Mouse (Mus musculus): ENCODE data around the gene Ush2a. TPM values are rescaled to one million over a fixed set of nuclear protein-coding genes. Genes with fewer than 3 reads are reported as not detected.
A peak's percentile ranks its signal among the peaks of the same experiment; 100 is the strongest.

Gene Ush2a
- polyA plus RNA-seq, 1 experiment from 2014 or later, result not detected

- no peaks in the 10 kb centered on the region for H3K36me3 ChIP-seq (replicated peaks; ENCODE audit: insufficient read depth, low read length)
- no peaks in the 10 kb centered on the region for H3K27me3 ChIP-seq (ENCODE audit: insufficient read depth, low read length)
- H3K9ac ChIP-seq (replicated peaks), result no peak overlapping the region
- no peak overlapping the region for H3K4me3 ChIP-seq (ENCODE audit: low read depth, low read length)
- DNase-seq (no peak), ATAC-seq (no peak)
- H3K4me2 ChIP-seq (ENCODE audit: low read depth, low read length), result no peak overlapping the region
- H3K9me3 ChIP-seq (ENCODE audit: low read length), result no peaks in the 10 kb centered on the region
- H3K4me1 ChIP-seq (ENCODE audit: insufficient read depth), result no peaks in the 10 kb centered on the region
- H3K27ac ChIP-seq (ENCODE audit: low read depth), result no peak overlapping the region
- 78% methylated on average over 9 of the region's 9 CpGs for WGBS (ENCODE audit: insufficient replicate concordance)
- TF ChIP-seq CTCF (IDR thresholded peaks at IDR 0.05; ENCODE audit: low read depth), result no peak
- no peak for TF ChIP-seq EP300 (IDR thresholded peaks at IDR 0.05; ENCODE audit: low read depth)
Observed at GRCm38 (mm10) chr1:188810631-188811030, 548.8 kb downstream of the Ush2a start.

GRCm38 (mm10) chr1:188815072-188815471 is 553.2 kb downstream of the Ush2a start:
- H3K27me3 ChIP-seq (ENCODE audit: insufficient read depth, low read length), result no peaks in the 10 kb centered on the region
- no peak for DNase-seq

GRCm38 (mm10) chr1:188824195-188824594 is 562.4 kb downstream of the Ush2a start:
- H3K4me3 ChIP-seq (ENCODE audit: low read depth, low read length), result no peak overlapping the region
- H3K27ac ChIP-seq (ENCODE audit: low read depth), result no peak overlapping the region
- no peak overlapping the region for H3K9ac ChIP-seq (replicated peaks)
- TF ChIP-seq EP300 (IDR thresholded peaks at IDR 0.05; ENCODE audit: low read depth) (no peak), CTCF (IDR thresholded peaks at IDR 0.05; ENCODE audit: low read depth) (no peak)
- H3K4me1 ChIP-seq (ENCODE audit: insufficient read depth), result no peaks in the 10 kb centered on the region
- H3K27me3 ChIP-seq (ENCODE audit: insufficient read depth, low read length), result no peaks in the 10 kb centered on the region
- no peak for ATAC-seq
- WGBS (ENCODE audit: insufficient replicate concordance), result 59% methylated on average over 2 of the region's 2 CpGs
- no peak overlapping the region for H3K4me2 ChIP-seq (ENCODE audit: low read depth, low read length)
- DNase-seq, result no peak
- no peaks in the 10 kb centered on the region for H3K9me3 ChIP-seq (ENCODE audit: low read length)
- no peaks in the 10 kb centered on the region for H3K36me3 ChIP-seq (replicated peaks; ENCODE audit: insufficient read depth, low read length)

More at GRCm38 (mm10) chr1:188815072-188815471, 553.2 kb downstream of the Ush2a start:
- WGBS (ENCODE audit: insufficient replicate concordance), result 69% methylated on average over 7 of the region's 7 CpGs
- TF ChIP-seq EP300 (IDR thresholded peaks at IDR 0.05; ENCODE audit: low read depth) (no peak), CTCF (IDR thresholded peaks at IDR 0.05; ENCODE audit: low read depth) (no peak)
- Histone ChIP-seq H3K4me3 (ENCODE audit: low read depth, low read length) (no peak overlapping the region), H3K9ac (replicated peaks) (no peak overlapping the region), H3K27ac (ENCODE audit: low read depth) (no peak overlapping the region), H3K4me2 (ENCODE audit: low read depth, low read length) (no peak overlapping the region), H3K36me3 (replicated peaks; ENCODE audit: insufficient read depth, low read length) (no peaks in the 10 kb centered on the region), H3K9me3 (ENCODE audit: low read length) (no peaks in the 10 kb centered on the region), H3K4me1 (ENCODE audit: insufficient read depth) (no peaks in the 10 kb centered on the region)
- no peak for ATAC-seq

GRCm38 (mm10) chr1:188824878-188825532 is 563.2 kb downstream of the Ush2a start:
- Histone ChIP-seq H3K4me3 (ENCODE audit: low read depth, low read length) (no peak overlapping the region), H3K9me3 (ENCODE audit: low read length) (no peaks in the 10 kb centered on the region), H3K27ac (ENCODE audit: low read depth) (no peak overlapping the region), H3K27me3 (ENCODE audit: insufficient read depth, low read length) (no peaks in the 10 kb centered on the region), H3K4me2 (ENCODE audit: low read depth, low read length) (no peak overlapping the region), H3K4me1 (ENCODE audit: insufficient read depth) (no peaks in the 10 kb centered on the region), H3K36me3 (replicated peaks; ENCODE audit: insufficient read depth, low read length) (no peaks in the 10 kb centered on the region), H3K9ac (replicated peaks) (no peak overlapping the region)
- ATAC-seq, result no peak
- no peak for DNase-seq
- TF ChIP-seq EP300 (IDR thresholded peaks at IDR 0.05; ENCODE audit: low read depth), result no peak
- no peak for TF ChIP-seq CTCF (IDR thresholded peaks at IDR 0.05; ENCODE audit: low read depth)
- WGBS (ENCODE audit: insufficient replicate concordance), result 43% methylated on average over 8 of the region's 8 CpGs

- Histone ChIP-seq H3K4me1 (ENCODE audit: insufficient read depth) (no peaks in the 10 kb centered on the region), H3K36me3 (replicated peaks; ENCODE audit: insufficient read depth, low read length) (no peaks in the 10 kb centered on the region), H3K27ac (ENCODE audit: low read depth) (no peak overlapping the region), H3K9me3 (ENCODE audit: low read length) (no peaks in the 10 kb centered on the region), H3K9ac (replicated peaks) (no peak overlapping the region), H3K27me3 (ENCODE audit: insufficient read depth, low read length) (no peaks in the 10 kb centered on the region), H3K4me3 (ENCODE audit: low read depth, low read length) (no peak overlapping the region), H3K4me2 (ENCODE audit: low read depth, low read length) (no peak overlapping the region)
- ATAC-seq (peak; percentile 35; the same call in 1 of the 2 replicates), DNase-seq (no peak)
- TF ChIP-seq EP300 (IDR thresholded peaks at IDR 0.05; ENCODE audit: low read depth), result 0 out of 2 replicates have a peak, but pooled peaks have one; percentile 17
- TF ChIP-seq CTCF (IDR thresholded peaks at IDR 0.05; ENCODE audit: low read depth), result no peak
- WGBS (ENCODE audit: insufficient replicate concordance), result 47% methylated on average over 11 of the region's 11 CpGs
Observed at GRCm38 (mm10) chr1:188830527-188831407, 568.9 kb downstream of the Ush2a start.

GRCm38 (mm10) chr1:188833906-188834305 is 572.1 kb downstream of the Ush2a start:
- WGBS (ENCODE audit: insufficient replicate concordance), result 76% methylated on average over 9 of the region's 9 CpGs
- no peaks in the 10 kb centered on the region for H3K4me1 ChIP-seq (ENCODE audit: insufficient read depth)
- TF ChIP-seq EP300 (IDR thresholded peaks at IDR 0.05; ENCODE audit: low read depth) (no peak), CTCF (IDR thresholded peaks at IDR 0.05; ENCODE audit: low read depth) (no peak)
- H3K9me3 ChIP-seq (ENCODE audit: low read length), result no peaks in the 10 kb centered on the region
- no peak overlapping the region for H3K4me2 ChIP-seq (ENCODE audit: low read depth, low read length)
- no peak for ATAC-seq
- H3K4me3 ChIP-seq (ENCODE audit: low read depth, low read length), result no peak overlapping the region
- H3K36me3 ChIP-seq (replicated peaks; ENCODE audit: insufficient read depth, low read length), result no peaks in the 10 kb centered on the region
- H3K9ac ChIP-seq (replicated peaks), result no peak overlapping the region
- DNase-seq, result no peak
- no peaks in the 10 kb centered on the region for H3K27me3 ChIP-seq (ENCODE audit: insufficient read depth, low read length)
- H3K27ac ChIP-seq (ENCODE audit: low read depth), result no peak overlapping the region
